ENCODE assay signal across 42 mouse cellular contexts in the genomic region with DNA sequence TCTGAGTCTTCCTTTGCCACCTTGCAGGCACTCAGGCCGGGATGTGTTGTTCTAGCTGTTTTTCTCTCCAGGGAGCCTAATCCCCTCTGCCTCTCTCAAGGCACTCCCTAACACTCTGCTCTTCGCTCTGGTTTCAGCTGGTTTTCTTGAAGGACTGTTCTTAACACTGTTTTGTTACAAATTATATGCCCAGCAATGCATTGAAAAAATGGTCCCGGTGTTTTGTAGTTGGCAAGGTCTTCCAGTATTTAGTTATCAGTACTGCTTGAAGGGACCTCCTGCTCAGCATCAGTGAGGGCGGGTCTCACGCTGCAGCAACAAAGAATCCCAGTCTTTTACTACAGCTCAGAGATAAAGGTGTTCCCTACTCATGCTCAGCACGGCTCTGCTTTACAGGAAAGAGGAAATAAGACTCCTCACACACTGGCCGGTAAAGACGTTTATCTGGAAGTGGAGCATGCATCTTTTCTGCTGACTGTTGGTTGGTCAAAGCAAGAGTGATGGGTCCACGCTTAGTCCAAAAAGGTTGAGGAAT. TPM values are rescaled to one million over a fixed set of nuclear protein-coding genes. Genes with fewer than 3 reads are reported as not detected.
"Had no signal": no experiment of that assay in that cellular context is flagged by ENCODE, and none has a peak within 500 bp of the region (broad histone marks: within the 10 kb centered on the region; RNA-seq: fewer than 3 reads in every experiment).

No protein-coding gene starts in this region.

- H3K9ac ChIP-seq: heart, embryonic 13.5 days; heart, embryonic 15.5 days; hindbrain, embryonic 13.5 days; hindbrain, embryonic 15.5 days; kidney, embryonic 15.5 days; limb, embryonic 13.5 days; limb, embryonic 15.5 days; liver, embryonic 12.5 days had no signal

- H3K4me1 ChIP-seq: hindbrain, embryonic 13.5 days; hindbrain, embryonic 15.5 days; limb, embryonic 13.5 days; limb, embryonic 15.5 days; liver, embryonic 12.5 days had no signal

- H3K9me3 ChIP-seq: heart, embryonic 10.5 days; heart, embryonic 13.5 days; heart, embryonic 15.5 days; hindbrain, embryonic 13.5 days; hindbrain, embryonic 15.5 days; kidney, embryonic 15.5 days; limb, embryonic 13.5 days; limb, embryonic 15.5 days; liver, embryonic 12.5 days had no signal

- H3K36me3 ChIP-seq: heart, embryonic 10.5 days; heart, embryonic 13.5 days; heart, embryonic 15.5 days; hindbrain, embryonic 13.5 days; hindbrain, embryonic 15.5 days; kidney, embryonic 15.5 days; limb, embryonic 13.5 days; limb, embryonic 15.5 days; liver, embryonic 12.5 days had no signal

- H3K27me3 ChIP-seq: heart, embryonic 13.5 days; heart, embryonic 15.5 days; hindbrain, embryonic 13.5 days; hindbrain, embryonic 15.5 days; kidney, embryonic 15.5 days; limb, embryonic 15.5 days had no signal

- DNase-seq: gastrocnemius, adult 2 months; gastrocnemius, postnatal 10 days; gastrocnemius, postnatal 25 days; heart, adult 18-20 months; heart, postnatal 14 days; heart, postnatal 36 days; kidney, adult 11 months; kidney, adult 2 months; kidney, adult 9 months; kidney, postnatal 14 days; kidney, postnatal 36 days; layer of hippocampus, adult 9-11 months; layer of hippocampus, postnatal 36 days; left cerebral cortex, postnatal 4 days had no signal

- ATAC-seq: hindbrain, postnatal 0 days; intestine, embryonic 16.5 days; liver, embryonic 12.5 days had no signal

- H3K4me2 ChIP-seq: heart, embryonic 13.5 days; heart, embryonic 15.5 days; hindbrain, embryonic 13.5 days; hindbrain, embryonic 15.5 days; kidney, embryonic 15.5 days; limb, embryonic 13.5 days; limb, embryonic 15.5 days; liver, embryonic 12.5 days had no signal

- H3K27ac ChIP-seq: gastrocnemius, adult 2 months; heart, embryonic 10.5 days; heart, embryonic 13.5 days; heart, embryonic 15.5 days; hindbrain, embryonic 13.5 days; hindbrain, embryonic 15.5 days; hindbrain, postnatal 0 days; kidney, embryonic 15.5 days; kidney, postnatal 0 days; limb, embryonic 13.5 days; limb, embryonic 15.5 days; liver, embryonic 12.5 days had no signal

- H3K4me3 ChIP-seq: gastrocnemius, adult 2 months; heart, embryonic 10.5 days; heart, embryonic 13.5 days; heart, embryonic 15.5 days; hindbrain, embryonic 13.5 days; hindbrain, embryonic 15.5 days; kidney, embryonic 15.5 days; limb, embryonic 13.5 days; limb, embryonic 15.5 days; liver, embryonic 12.5 days had no signal

RNA-seq across cellular contexts. Expression of a gene that starts 9.5 kb away (rescaled TPM):
- total RNA-seq: gastrocnemius, adult 2 months; gastrocnemius, postnatal 10 days; gastrocnemius, postnatal 25 days; heart, adult 18-20 months; heart, postnatal 14 days; heart, postnatal 36 days; hematopoietic stem cell, adult 5-6 weeks; hindbrain, postnatal 0 days; layer of hippocampus, adult 18-20 months; layer of hippocampus, adult 8-10 months; layer of hippocampus, postnatal 14 days; layer of hippocampus, postnatal 36 days; left cerebral cortex, adult 18-20 months; left cerebral cortex, adult 8-10 months; left cerebral cortex, postnatal 10 days; left cerebral cortex, postnatal 25 days; left cerebral cortex, postnatal 4 days; liver, adult 2 months had no signal
- polyA plus RNA-seq: frontal cortex, adult 2 months; gonadal fat pad, adult 2 months; heart, embryonic 10.5 days; heart, embryonic 13.5 days; heart, embryonic 15.5 days; heart, postnatal 0 days; hindbrain, embryonic 11.5 days; hindbrain, embryonic 13.5 days; hindbrain, embryonic 15.5 days; hindbrain, postnatal 0 days; intestine, embryonic 14.5 days; intestine, embryonic 16.5 days; kidney, adult 2 months; kidney, embryonic 15.5 days; kidney, postnatal 0 days; large intestine, adult 2 months; limb, embryonic 11.5 days; limb, embryonic 13.5 days; limb, embryonic 15.5 days; liver, adult 2 months; liver, embryonic 12.5 days had no signal

RNA-seq across cellular contexts. Expression of a gene that starts 44.0 kb away (rescaled TPM):
- total RNA-seq: gastrocnemius, adult 2 months; hematopoietic stem cell, adult 5-6 weeks; layer of hippocampus, adult 8-10 months; layer of hippocampus, postnatal 36 days had no signal
